ENCODE assay signal across 9 mouse cellular contexts in the genomic region with DNA sequence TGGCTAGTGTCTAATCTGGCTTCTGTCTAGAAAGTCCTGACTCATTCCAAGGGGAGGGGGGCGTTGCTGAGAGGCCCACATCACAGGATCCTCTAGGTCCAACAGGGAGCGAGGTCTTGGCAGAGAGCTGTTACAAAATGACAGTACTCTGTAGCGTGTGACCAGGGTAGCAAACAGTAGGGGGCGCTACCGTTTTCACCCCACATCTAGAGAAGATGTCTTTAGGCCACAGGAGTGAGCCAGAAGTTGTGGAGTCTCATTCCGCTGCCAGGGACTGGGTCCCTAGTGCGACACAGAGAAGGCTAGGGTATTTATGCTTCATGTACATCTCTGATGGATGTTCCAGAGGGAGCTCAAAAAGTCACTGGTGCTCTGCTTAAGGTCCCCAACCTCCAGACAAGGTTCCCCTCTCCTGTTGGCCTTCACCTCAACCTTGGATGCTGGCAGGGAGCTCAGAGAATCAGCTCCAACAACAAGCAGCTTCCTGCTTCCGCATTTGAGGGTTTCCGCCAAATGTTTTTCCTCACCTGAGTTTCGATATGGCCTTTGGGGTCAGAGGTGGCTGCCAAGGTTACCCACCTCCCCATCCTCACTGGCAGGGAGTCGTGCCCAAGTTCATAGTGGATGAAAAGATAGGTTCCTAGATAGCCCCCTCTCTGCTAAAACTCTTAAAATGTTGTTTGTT. TPM values are rescaled to one million over a fixed set of nuclear protein-coding genes. Genes with fewer than 3 reads are reported as not detected.
DNase-seq lines count a peak whose midpoint lies in the region; ATAC-seq and TF ChIP-seq lines count a peak whose summit lies in the region.
"Had no signal": no experiment of that assay in that cellular context is flagged by ENCODE, and none has a peak within 500 bp of the region (broad histone marks: within the 10 kb centered on the region; RNA-seq: fewer than 3 reads in every experiment).

No protein-coding gene starts in this region.

- TF ChIP-seq POLR2A in bone marrow macrophage, adult 2 months (IDR thresholded peaks at IDR 0.05; ENCODE audit: borderline replicate concordance, low read depth, low read length), result no peak

- no peak overlapping the region for H3K4me3 ChIP-seq in bone marrow macrophage, adult 2 months (ENCODE audit: insufficient read depth, low read length)
- H3K4me3 ChIP-seq in hindbrain, postnatal 0 days (ENCODE audit: low read length), result no peak overlapping the region
- H3K4me3 ChIP-seq in liver, embryonic 12.5 days, result peak overlapping the region; percentile 51

- H3K4me2 ChIP-seq in hindbrain, postnatal 0 days (ENCODE audit: low read depth, low read length), result peak overlapping the region; percentile 74
- peak overlapping the region; percentile 85 for H3K4me2 ChIP-seq in liver, embryonic 12.5 days

- no peaks in the 10 kb centered on the region for H3K4me1 ChIP-seq in bone marrow macrophage, adult 2 months (ENCODE audit: control insufficient read depth, insufficient read depth, low read length)
- no peaks in the 10 kb centered on the region for H3K4me1 ChIP-seq in hindbrain, postnatal 0 days (ENCODE audit: insufficient read depth, low read length)
- H3K4me1 ChIP-seq in liver, embryonic 12.5 days, result peaks cover 24% of the 10 kb centered on the region

- no peak overlapping the region for H3K9ac ChIP-seq in hindbrain, postnatal 0 days (replicated peaks; ENCODE audit: low read length)
- no peak overlapping the region for H3K9ac ChIP-seq in liver, embryonic 12.5 days

- no peak overlapping the region for H3K27ac ChIP-seq in bone marrow macrophage, adult 2 months (ENCODE audit: insufficient read depth, low read depth, low read length)
- no peak overlapping the region for H3K27ac ChIP-seq in hindbrain, postnatal 0 days
- H3K27ac ChIP-seq in liver, embryonic 12.5 days, result no peak overlapping the region

- no peaks in the 10 kb centered on the region for H3K9me3 ChIP-seq in hindbrain, postnatal 0 days (ENCODE audit: low read length)
- H3K9me3 ChIP-seq in liver, embryonic 12.5 days (replicated peaks), result no peaks in the 10 kb centered on the region

- ATAC-seq in hindbrain, postnatal 0 days, result no peak
- ATAC-seq in liver, embryonic 12.5 days, result peak; percentile 28; the same call in 1 of the 2 replicates
- peak; percentile 48; the same call in 1 of the 2 replicates for ATAC-seq in monocyte, adult 5-6 weeks (replicated peaks; ENCODE audit: insufficient number of reproducible peaks, low FRiP score, low TSS enrichment, poor library complexity, severe bottlenecking)

- peak; percentile 23; the same call in 1 of the 2 replicates for TF ChIP-seq CTCF in bone marrow macrophage, adult 2 months (IDR thresholded peaks at IDR 0.05; ENCODE audit: low read depth, low read length)
- peak; percentile 55 for TF ChIP-seq CTCF in hindbrain, postnatal 0 days (IDR thresholded peaks at IDR 0.05; ENCODE audit: low read depth)

- 33% methylated on average over 11 of the region's 11 CpGs for WGBS in hindbrain, postnatal 0 days
- WGBS in liver, embryonic 12.5 days (ENCODE audit: insufficient replicate concordance), result 18% methylated on average over 11 of the region's 11 CpGs

- peak; percentile 4 for DNase-seq in cerebellum, adult 9-11 months
- no peak for DNase-seq in cerebellum, adult 11 months
- DNase-seq in forelimb bud, embryonic 11.5 days (ENCODE audit: low read depth, low spot score), result peak; percentile 19
- no peak for DNase-seq in hindbrain, postnatal 0 days (ENCODE audit: low spot score)
- DNase-seq in testis, postnatal 14 days (ENCODE audit: low spot score), result peak; percentile 48

- no peaks in the 10 kb centered on the region for H3K36me3 ChIP-seq in hindbrain, postnatal 0 days (ENCODE audit: insufficient read depth, low read length)
- H3K36me3 ChIP-seq in liver, embryonic 12.5 days, result no peaks in the 10 kb centered on the region

- H3K27me3 ChIP-seq in hindbrain, postnatal 0 days (ENCODE audit: insufficient read depth, low read length), result no peaks in the 10 kb centered on the region
- H3K27me3 ChIP-seq in liver, embryonic 12.5 days (replicated peaks), result peaks cover 62% of the 10 kb centered on the region

RNA-seq across cellular contexts. Expression of a gene that starts 29.3 kb away (rescaled TPM):
- polyA plus RNA-seq in bone marrow macrophage, adult 2 months (2012; ENCODE audit: insufficient read depth, insufficient read length, missing spikeins), result not detected in 2 replicates
- total RNA-seq in hindbrain, postnatal 0 days (2014; rRNA removed), result 0.05 TPM in 1 of 2 replicates, not detected in the other
- not detected in 2 replicates for polyA plus RNA-seq in hindbrain, postnatal 0 days (2015; fragmentation: Nextera tagmentation; extraction: Ambion mirVana)
- 0.01 and 0.06 TPM in 2 replicates for polyA plus RNA-seq in liver, embryonic 12.5 days (2016; fragmentation: Nextera tagmentation; extraction: Ambion mirVana)
- total RNA-seq in monocyte, adult 5-6 weeks (2017), result 8.4 to 20.3 TPM (median 8.5 TPM) in 3 replicates
- polyA plus RNA-seq: C2C12 had no signal

Comparison
In these comparisons a context has a peak if more than half of its experiments do, and no peak if none do; other contexts are left out.
1. DNase-seq: peak in cerebellum, adult 9-11 months (single experiment), forelimb bud, embryonic 11.5 days (single experiment) and testis, postnatal 14 days (single experiment); none in cerebellum, adult 11 months (single experiment) and hindbrain, postnatal 0 days (single experiment).